Mouse (Mus musculus): ENCODE measurements around the gene Ftl1. TPM values are rescaled to one million over a fixed set of nuclear protein-coding genes. Genes with fewer than 3 reads are reported as not detected.
"Not testable (repeated sequence)": the region's sequence is repeated elsewhere in the genome, so short reads cannot be mapped to it uniquely, and the experiment has no call there.

The Ftl1 gene
- polyA plus RNA-seq, 1 experiment, result 5,956 TPM

- peak overlapping the region; percentile 98 for H3K4me3 ChIP-seq (ENCODE audit: low read depth, low read length)
- no peaks in the 10 kb centered on the region for H3K36me3 ChIP-seq (ENCODE audit: control insufficient read depth, insufficient read depth, low read length, poor library complexity, severe bottlenecking)
- H3K27me3 ChIP-seq (ENCODE audit: control insufficient read depth, insufficient read depth, low read length, poor library complexity, severe bottlenecking), result no peaks in the 10 kb centered on the region
- peak overlapping the region; percentile 87 for H3K9ac ChIP-seq (ENCODE audit: low read depth, poor library complexity, severe bottlenecking)
- no peaks in the 10 kb centered on the region for H3K9me3 ChIP-seq (replicated peaks; ENCODE audit: control insufficient read depth, insufficient read depth, low read length, poor library complexity, severe bottlenecking)
- peaks cover 5% of the 10 kb centered on the region for H3K4me1 ChIP-seq (ENCODE audit: control insufficient read depth, insufficient read depth, low read length)
- no peak for TF ChIP-seq EP300 (IDR thresholded peaks at IDR 0.05; ENCODE audit: insufficient read depth, low read depth, low read length)
- TF ChIP-seq POLR2A (IDR thresholded peaks at IDR 0.05; ENCODE audit: insufficient read depth, low read length), result no peak
- TF ChIP-seq CTCF (IDR thresholded peaks at IDR 0.05; ENCODE audit: low read depth, low read length), result no peak
- H3K27ac ChIP-seq (ENCODE audit: insufficient read depth, low read length), result no peak overlapping the region
Observed at GRCm38 (mm10) chr7:45487861-45488292, 28.2 kb upstream of the Ftl1 start.

- H3K27ac ChIP-seq (ENCODE audit: insufficient read depth, low read length), result no peak within 1 kb of the TSS
- no peaks in the 10 kb centered on the region for H3K27me3 ChIP-seq (ENCODE audit: control insufficient read depth, insufficient read depth, low read length, poor library complexity, severe bottlenecking)
- no peak within 1 kb of the TSS for H3K4me3 ChIP-seq (ENCODE audit: low read depth, low read length)
Observed at GRCm38 (mm10) chr7:45486761-45487415, 27.2 kb upstream of the Ftl1 start, which contains the start of gene Gm45808. Gene Gm45808 (minus strand): TSS chr7:45486811.

GRCm38 (mm10) chr7:45486158-45486557, 26.5 kb upstream of the Ftl1 start:
- Histone ChIP-seq H3K4me1 (ENCODE audit: control insufficient read depth, insufficient read depth, low read length) (no peaks in the 10 kb centered on the region), H3K9ac (ENCODE audit: low read depth, poor library complexity, severe bottlenecking) (no peak overlapping the region), H3K36me3 (ENCODE audit: control insufficient read depth, insufficient read depth, low read length, poor library complexity, severe bottlenecking) (no peaks in the 10 kb centered on the region), H3K4me3 (ENCODE audit: low read depth, low read length) (no peak overlapping the region), H3K9me3 (replicated peaks; ENCODE audit: control insufficient read depth, insufficient read depth, low read length, poor library complexity, severe bottlenecking) (no peaks in the 10 kb centered on the region), H3K27ac (ENCODE audit: insufficient read depth, low read length) (no peak overlapping the region), H3K27me3 (ENCODE audit: control insufficient read depth, insufficient read depth, low read length, poor library complexity, severe bottlenecking) (no peaks in the 10 kb centered on the region)
- TF ChIP-seq POLR2A (IDR thresholded peaks at IDR 0.05; ENCODE audit: insufficient read depth, low read length), result no peak

More at GRCm38 (mm10) chr7:45486761-45487415, 27.2 kb upstream of the Ftl1 start, which contains the start of gene Gm45808:
- peak within 1 kb of the TSS; percentile 87 for H3K9ac ChIP-seq (ENCODE audit: low read depth, poor library complexity, severe bottlenecking)
- H3K4me1 ChIP-seq (ENCODE audit: control insufficient read depth, insufficient read depth, low read length), result no peaks in the 10 kb centered on the region
- TF ChIP-seq CTCF (IDR thresholded peaks at IDR 0.05; ENCODE audit: low read depth, low read length) (no peak), EP300 (IDR thresholded peaks at IDR 0.05; ENCODE audit: insufficient read depth, low read depth, low read length) (no peak), POLR2A (IDR thresholded peaks at IDR 0.05; ENCODE audit: insufficient read depth, low read length) (no peak)
- no peaks in the 10 kb centered on the region for H3K9me3 ChIP-seq (replicated peaks; ENCODE audit: control insufficient read depth, insufficient read depth, low read length, poor library complexity, severe bottlenecking)
- no peaks in the 10 kb centered on the region for H3K36me3 ChIP-seq (ENCODE audit: control insufficient read depth, insufficient read depth, low read length, poor library complexity, severe bottlenecking)

GRCm38 (mm10) chr7:45484985-45485384, 25.3 kb upstream of the Ftl1 start:
- not testable (repeated sequence) for H3K27me3 ChIP-seq (ENCODE audit: control insufficient read depth, insufficient read depth, low read length, poor library complexity, severe bottlenecking); H3K36me3 ChIP-seq (ENCODE audit: control insufficient read depth, insufficient read depth, low read length, poor library complexity, severe bottlenecking); H3K4me3 ChIP-seq (ENCODE audit: low read depth, low read length); H3K9me3 ChIP-seq (replicated peaks; ENCODE audit: control insufficient read depth, insufficient read depth, low read length, poor library complexity, severe bottlenecking); H3K9ac ChIP-seq (ENCODE audit: low read depth, poor library complexity, severe bottlenecking); H3K27ac ChIP-seq (ENCODE audit: insufficient read depth, low read length); H3K4me1 ChIP-seq (ENCODE audit: control insufficient read depth, insufficient read depth, low read length)

- Histone ChIP-seq H3K27ac (ENCODE audit: insufficient read depth, low read length) (no peak overlapping the region), H3K9me3 (replicated peaks; ENCODE audit: control insufficient read depth, insufficient read depth, low read length, poor library complexity, severe bottlenecking) (no peaks in the 10 kb centered on the region), H3K4me1 (ENCODE audit: control insufficient read depth, insufficient read depth, low read length) (no peaks in the 10 kb centered on the region), H3K36me3 (ENCODE audit: control insufficient read depth, insufficient read depth, low read length, poor library complexity, severe bottlenecking) (no peaks in the 10 kb centered on the region), H3K4me3 (ENCODE audit: low read depth, low read length) (no peak overlapping the region), H3K27me3 (ENCODE audit: control insufficient read depth, insufficient read depth, low read length, poor library complexity, severe bottlenecking) (no peaks in the 10 kb centered on the region), H3K9ac (ENCODE audit: low read depth, poor library complexity, severe bottlenecking) (no peak overlapping the region)
- TF ChIP-seq EP300 (IDR thresholded peaks at IDR 0.05; ENCODE audit: insufficient read depth, low read depth, low read length) (no peak), POLR2A (IDR thresholded peaks at IDR 0.05; ENCODE audit: insufficient read depth, low read length) (no peak), CTCF (IDR thresholded peaks at IDR 0.05; ENCODE audit: low read depth, low read length) (no peak)
Observed at GRCm38 (mm10) chr7:45482166-45482565, 22.5 kb upstream of the Ftl1 start.

- Histone ChIP-seq H3K36me3 (ENCODE audit: control insufficient read depth, insufficient read depth, low read length, poor library complexity, severe bottlenecking) (no peaks in the 10 kb centered on the region), H3K4me3 (ENCODE audit: low read depth, low read length) (no peak within 1 kb of the TSS), H3K4me1 (ENCODE audit: control insufficient read depth, insufficient read depth, low read length) (no peaks in the 10 kb centered on the region), H3K27ac (ENCODE audit: insufficient read depth, low read length) (no peak within 1 kb of the TSS), H3K27me3 (ENCODE audit: control insufficient read depth, insufficient read depth, low read length, poor library complexity, severe bottlenecking) (no peaks in the 10 kb centered on the region), H3K9me3 (replicated peaks; ENCODE audit: control insufficient read depth, insufficient read depth, low read length, poor library complexity, severe bottlenecking) (no peaks in the 10 kb centered on the region), H3K9ac (ENCODE audit: low read depth, poor library complexity, severe bottlenecking) (no peak within 1 kb of the TSS)
- no peak for TF ChIP-seq CTCF (IDR thresholded peaks at IDR 0.05; ENCODE audit: low read depth, low read length)
- no peak for TF ChIP-seq EP300 (IDR thresholded peaks at IDR 0.05; ENCODE audit: insufficient read depth, low read depth, low read length)
- no peak for TF ChIP-seq POLR2A (IDR thresholded peaks at IDR 0.05; ENCODE audit: insufficient read depth, low read length)
Observed at GRCm38 (mm10) chr7:45481374-45481927, 21.8 kb upstream of the Ftl1 start, which contains the start of gene Tulp2. Gene Tulp2 (plus strand): TSS chr7:45481877.

DNA sequence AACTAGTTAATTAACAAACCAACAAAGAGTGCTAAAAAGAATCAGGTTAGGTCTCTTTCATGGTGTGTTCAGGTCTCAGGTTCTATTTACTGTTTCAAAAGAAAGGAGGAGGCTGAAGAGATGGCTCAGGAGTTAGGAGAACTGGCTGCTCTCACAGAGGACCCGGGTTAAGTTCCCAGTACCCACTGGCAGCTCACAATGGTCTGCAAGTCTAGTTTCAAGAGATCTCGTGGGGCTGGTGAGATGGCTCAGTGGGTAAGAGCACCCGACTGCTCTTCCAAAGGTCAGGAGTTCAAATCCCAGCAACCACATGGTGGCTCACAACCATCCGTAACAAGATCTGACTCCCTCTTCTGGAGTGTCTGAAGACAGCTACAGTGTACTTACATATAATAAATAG, 20.6 kb upstream of the Ftl1 start:
- H3K4me1 ChIP-seq (ENCODE audit: control insufficient read depth, insufficient read depth, low read length); H3K9ac ChIP-seq (ENCODE audit: low read depth, poor library complexity, severe bottlenecking); H3K27me3 ChIP-seq (ENCODE audit: control insufficient read depth, insufficient read depth, low read length, poor library complexity, severe bottlenecking); H3K4me3 ChIP-seq (ENCODE audit: low read depth, low read length); H3K36me3 ChIP-seq (ENCODE audit: control insufficient read depth, insufficient read depth, low read length, poor library complexity, severe bottlenecking); H3K27ac ChIP-seq (ENCODE audit: insufficient read depth, low read length); H3K9me3 ChIP-seq (replicated peaks; ENCODE audit: control insufficient read depth, insufficient read depth, low read length, poor library complexity, severe bottlenecking): not testable (repeated sequence)
